In genomic region chr5:57841357-57842119, GRCm38 (mm10) we compare ENCODE assay signal across 16 mouse cellular contexts.
"Had no signal": no experiment of that assay in that cellular context is flagged by ENCODE, and none has a peak within 500 bp of the region (broad histone marks: within the 10 kb centered on the region; RNA-seq: fewer than 3 reads in every experiment).

No protein-coding gene starts in this region.

- H3K9ac ChIP-seq: intestine, embryonic 15.5 days; limb, embryonic 13.5 days; liver, embryonic 15.5 days; midbrain, embryonic 15.5 days had no signal

- ATAC-seq: intestine, embryonic 15.5 days; lung, postnatal 0 days; midbrain, embryonic 15.5 days had no signal

- H3K4me2 ChIP-seq: intestine, embryonic 15.5 days; limb, embryonic 13.5 days; liver, embryonic 11.5 days; liver, embryonic 15.5 days; midbrain, embryonic 11.5 days; midbrain, embryonic 15.5 days had no signal

- H3K4me1 ChIP-seq: intestine, embryonic 15.5 days; limb, embryonic 13.5 days; liver, embryonic 15.5 days; midbrain, embryonic 15.5 days had no signal

- H3K27ac ChIP-seq: intestine, embryonic 15.5 days; layer of hippocampus, adult 2 months; limb, embryonic 13.5 days; liver, embryonic 15.5 days; macrophage; midbrain, embryonic 15.5 days had no signal

- H3K27me3 ChIP-seq: intestine, embryonic 15.5 days; limb, embryonic 13.5 days; liver, embryonic 15.5 days; megakaryocyte, embryonic 14.5 days; midbrain, embryonic 15.5 days had no signal

- H3K4me3 ChIP-seq: intestine, embryonic 15.5 days; layer of hippocampus, adult 2 months; limb, embryonic 13.5 days; liver, embryonic 15.5 days; megakaryocyte, embryonic 14.5 days; midbrain, embryonic 15.5 days had no signal

- H3K36me3 ChIP-seq: intestine, embryonic 15.5 days; limb, embryonic 13.5 days; liver, embryonic 15.5 days; midbrain, embryonic 15.5 days had no signal

- DNase-seq: kidney, adult 18-20 months; kidney, postnatal 10 days; kidney, postnatal 4 days; left cerebral cortex, postnatal 4 days; thymus, adult 2 months; thymus, postnatal 25 days had no signal

- H3K9me3 ChIP-seq: intestine, embryonic 15.5 days; limb, embryonic 13.5 days; liver, embryonic 15.5 days; megakaryocyte, embryonic 14.5 days; midbrain, embryonic 15.5 days had no signal
